Mouse (Mus musculus) forebrain, postnatal 0 days (tissue): ENCODE data around the gene Kdm5b. TPM values are rescaled to one million over a fixed set of nuclear protein-coding genes. Genes with fewer than 3 reads are reported as not detected.

Experiments
- ATAC-seq: fragments of 200-750 bp; cut with Nextera tagmentation; 2 replicates; pipeline ENCODE4 v1.8.0; 2017; ENCODE audit warnings: mild to moderate bottlenecking, moderate library complexity
- DNase-seq: peaks from one replicate; pipeline ENCODE4 v3.0.0-alpha.2; 2015
- H3K27ac ChIP-seq: fragments of 300-500 bp; sonication (generic); 2 replicates; pipeline ENCODE4 v1.5.1; 2014; ENCODE audit warnings: low read depth, mild to moderate bottlenecking, antibody characterized with exemption, low read length, moderate library complexity, mixed read lengths
- H3K27me3 ChIP-seq: fragments of 300-500 bp; sonication (generic); 2 replicates; pipeline ENCODE4 v1.6.1; 2014; ENCODE audit warnings: mild to moderate bottlenecking, low read length, mixed read lengths; ENCODE audit not compliant: insufficient read depth
- H3K36me3 ChIP-seq: fragments of 300-500 bp; sonication (generic); 2 replicates; pipeline ENCODE4 v1.6.1; 2014; ENCODE audit warnings: mild to moderate bottlenecking, moderate library complexity; ENCODE audit not compliant: insufficient read depth
- H3K4me1 ChIP-seq: fragments of 300-500 bp; sonication (generic); 2 replicates; pipeline ENCODE4 v1.6.1; 2014; ENCODE audit warnings: antibody characterized with exemption; ENCODE audit not compliant: insufficient read depth
- H3K4me2 ChIP-seq: fragments of 300-500 bp; sonication (generic); 2 replicates; pipeline ENCODE4 v1.6.1; 2014; ENCODE audit warnings: low read depth, mild to moderate bottlenecking, moderate library complexity
- H3K4me3 ChIP-seq: fragments of 300-500 bp; sonication (generic); 2 replicates; pipeline ENCODE4 v1.5.1; 2014; ENCODE audit warnings: low read depth, low read length, mixed read lengths
- H3K9ac ChIP-seq: fragments of 300-500 bp; sonication (generic); 2 replicates; pipeline ENCODE4 v1.6.1; 2014; ENCODE audit warnings: mild to moderate bottlenecking
- H3K9me3 ChIP-seq: fragments of 300-500 bp; sonication (generic); 2 replicates; pipeline ENCODE4 v1.6.1; 2016; ENCODE audit warnings: low read length
- CTCF ChIP-seq: sonication (generic); IDR thresholded peaks from 2 replicates; pipeline ENCODE4 v1.5.1; 2016; ENCODE audit warnings: antibody characterized with exemption, control low read depth, low read depth
- WGBS: fragments of 180-500 bp; shearing (Covaris S2); extraction: QIAGEN DNeasy Blood & Tissue Kit; methylation state at CpG from one replicate; pipeline ENCODE4 v1.1.7; 2014; 5-methylcytosine and 5-hydroxymethylcytosine counted together
- polyA plus RNA-seq: library from polyadenylated mRNA; unstranded; fragments of >200 nt; fragmentation: Nextera tagmentation; extraction: Ambion mirVana; gene quantifications from 2 replicates; pipeline ENCODE4 v1.2.1, GENCODE M21; 2015
- total RNA-seq: library from RNA; depleted of rRNA; stranded (reverse); fragments of >200 nt; gene quantifications from 2 replicates; pipeline ENCODE4 v1.2.3, GENCODE M21; 2014

Gene Kdm5b
- total and polyA plus RNA-seq, 2 experiments from 2014 or later: 53.6 to 84.6 TPM

DNA sequence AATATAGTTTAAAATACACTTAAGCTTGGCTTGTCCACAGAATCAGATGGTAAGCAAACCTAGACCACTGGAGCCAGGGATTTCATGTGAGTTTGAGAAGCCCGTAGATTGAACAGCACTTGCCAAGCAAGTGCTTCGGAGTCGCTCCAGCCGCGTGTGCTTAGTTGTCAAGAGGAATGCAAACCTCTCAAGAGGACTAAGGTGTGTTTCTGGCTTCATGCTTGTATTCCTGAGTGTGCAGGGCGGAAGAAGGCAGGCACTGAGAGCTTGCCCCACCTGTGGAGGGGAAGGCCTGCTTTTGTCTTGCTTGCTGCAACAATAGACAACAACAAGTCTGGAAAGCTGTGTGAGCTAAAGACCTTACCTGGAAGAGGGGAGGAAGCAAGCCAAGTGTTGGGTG, 83.7 kb downstream of the Kdm5b start:
- 62% methylated on average over 6 of the region's 6 CpGs for WGBS
- no peak for TF ChIP-seq CTCF
- DNase-seq: no peak
- no peak for ATAC-seq
- no peaks in the 10 kb centered on the region for H3K9me3 ChIP-seq
- 0 out of 2 replicates have a peak, but pooled peaks cover 5% of the 10 kb centered on the region for H3K4me1 ChIP-seq
- H3K4me2 ChIP-seq: no peak overlapping the region
- no peak overlapping the region for H3K27ac ChIP-seq
- no peak overlapping the region for H3K4me3 ChIP-seq
- H3K9ac ChIP-seq: no peak overlapping the region
- H3K27me3 ChIP-seq: peaks cover 26% of the 10 kb centered on the region
- H3K36me3 ChIP-seq: no peaks in the 10 kb centered on the region

DNA sequence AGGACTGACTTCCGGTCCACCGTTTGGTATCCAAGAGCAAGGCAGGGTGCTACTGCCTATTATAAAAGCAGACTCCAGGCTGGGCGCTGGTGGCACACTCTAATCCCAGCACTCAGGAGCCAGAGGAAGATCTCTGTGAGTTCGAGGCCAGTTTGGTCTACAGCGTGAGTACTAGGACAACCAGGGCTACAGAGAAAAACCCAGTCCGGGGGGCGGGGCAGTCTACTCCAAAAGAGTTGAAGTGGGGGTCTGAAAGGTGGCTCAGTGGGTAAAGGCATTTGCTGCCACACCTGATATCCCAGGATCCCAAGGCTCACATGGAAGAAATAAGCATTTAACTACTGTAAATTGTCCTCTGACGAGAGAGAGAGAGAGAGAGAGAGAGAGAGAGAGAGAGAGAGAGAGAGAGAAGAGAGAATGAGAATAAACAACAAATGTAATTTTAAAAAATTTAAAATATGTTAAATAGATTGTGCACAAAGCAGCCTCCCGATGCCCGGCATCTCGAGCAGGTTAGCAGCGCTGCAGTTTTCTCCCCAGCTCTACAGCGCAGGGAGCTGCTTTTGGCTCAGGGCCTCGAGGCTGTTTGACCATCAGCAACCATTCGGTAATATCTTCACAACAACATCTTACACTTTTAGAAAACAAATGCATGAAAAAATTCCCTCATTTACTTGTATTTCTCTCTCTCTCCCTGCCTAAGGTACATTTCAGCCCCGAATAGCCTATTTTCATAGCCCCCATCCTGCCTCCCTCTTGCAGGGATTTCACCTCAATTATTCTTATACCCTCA, 85.6 kb downstream of the Kdm5b start:
- H3K9me3 ChIP-seq: no peaks in the 10 kb centered on the region
- H3K4me1 ChIP-seq: no peaks in the 10 kb centered on the region
- H3K27ac ChIP-seq: no peak overlapping the region
- no peak for TF ChIP-seq CTCF
- peaks cover 34% of the 10 kb centered on the region for H3K27me3 ChIP-seq
- peak overlapping the region; percentile 46 for H3K4me3 ChIP-seq
- DNase-seq: no peak
- H3K36me3 ChIP-seq: no peaks in the 10 kb centered on the region
- no peak for ATAC-seq
- H3K4me2 ChIP-seq: peak overlapping the region; percentile 95
- peak overlapping the region; percentile 51; the same call in 1 of the 2 replicates for H3K9ac ChIP-seq
- 16% methylated on average over 16 of the region's 16 CpGs for WGBS

DNA sequence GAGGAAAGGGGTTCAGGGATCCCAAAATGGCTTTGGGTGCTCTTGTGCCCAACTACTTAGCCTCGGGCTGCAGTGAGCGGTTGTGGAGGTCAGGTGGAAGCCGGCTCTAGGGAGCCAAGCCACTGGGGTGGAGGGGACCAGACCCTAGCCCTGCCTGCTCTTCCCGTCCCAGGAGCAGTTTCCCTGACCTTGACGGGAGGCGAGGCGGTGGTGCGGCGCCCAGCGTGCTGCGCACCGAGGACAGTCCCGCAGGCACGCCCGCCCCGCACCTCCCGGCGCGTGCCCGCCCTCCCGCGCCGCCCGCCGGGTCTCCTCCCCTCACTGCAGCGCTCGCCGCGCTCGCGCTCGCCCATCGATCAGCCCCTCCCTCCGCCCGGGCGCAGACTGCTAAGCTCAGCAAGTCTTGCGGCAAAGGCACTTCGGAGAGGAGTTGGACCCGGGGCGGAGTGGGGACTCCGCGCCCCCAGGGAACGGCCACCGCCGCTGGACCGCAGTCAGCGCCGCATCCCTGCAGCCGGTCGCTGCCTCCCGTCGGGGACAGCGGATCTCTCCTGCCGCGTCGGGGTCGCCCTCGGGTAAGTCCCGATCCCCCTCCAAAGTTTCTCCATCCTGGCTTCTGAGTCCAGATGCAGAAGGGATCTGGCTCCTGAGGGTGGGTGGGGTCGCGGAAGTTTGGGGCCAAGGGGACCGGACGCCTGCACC, 86.4 kb downstream of the Kdm5b start, which contains the start of gene Syt2:
Gene Syt2 (plus strand): TSS at position 417 of the 702 bp plus-strand sequence.
- no peaks in the 10 kb centered on the region for H3K4me1 ChIP-seq
- H3K4me2 ChIP-seq: peak within 1 kb of the TSS; percentile 95
- H3K36me3 ChIP-seq: no peaks in the 10 kb centered on the region
- peak within 1 kb of the TSS; percentile 46 for H3K4me3 ChIP-seq
- ATAC-seq (peak; percentile 83), DNase-seq (peak; percentile 59)
- H3K27ac ChIP-seq: no peak within 1 kb of the TSS
- H3K9ac ChIP-seq: peak within 1 kb of the TSS; percentile 51
- no peak for TF ChIP-seq CTCF
- 2% methylated on average over 63 of the region's 63 CpGs for WGBS
- peaks cover 34% of the 10 kb centered on the region for H3K27me3 ChIP-seq
- no peaks in the 10 kb centered on the region for H3K9me3 ChIP-seq

DNA sequence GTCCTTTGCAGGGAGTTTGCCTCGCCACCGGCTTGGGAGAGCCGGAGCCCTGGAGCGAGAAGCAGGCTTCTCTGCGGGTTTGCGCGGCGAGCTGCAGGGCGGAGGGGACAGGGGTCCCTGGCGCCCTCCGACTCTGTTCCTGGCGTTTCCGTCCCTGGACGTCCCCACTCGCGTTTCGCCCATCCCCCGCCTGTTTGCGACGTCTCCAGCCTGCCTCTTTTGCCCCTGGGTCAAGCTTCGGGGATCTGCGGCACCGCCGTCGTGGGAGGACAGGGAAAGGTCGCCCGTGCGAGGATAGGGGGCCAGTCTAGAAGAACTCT, 87.0 kb downstream of the Kdm5b start:
- Histone ChIP-seq H3K27me3 (peaks cover 34% of the 10 kb centered on the region), H3K4me2 (peak overlapping the region; percentile 95), H3K36me3 (no peaks in the 10 kb centered on the region), H3K9me3 (no peaks in the 10 kb centered on the region), H3K27ac (no peak overlapping the region), H3K4me3 (peak overlapping the region; percentile 46), H3K4me1 (no peaks in the 10 kb centered on the region), H3K9ac (peak overlapping the region; percentile 51)
- DNase-seq: no peak
- WGBS: 1% methylated on average over 28 of the region's 28 CpGs
- no peak for ATAC-seq
- TF ChIP-seq CTCF: no peak

DNA sequence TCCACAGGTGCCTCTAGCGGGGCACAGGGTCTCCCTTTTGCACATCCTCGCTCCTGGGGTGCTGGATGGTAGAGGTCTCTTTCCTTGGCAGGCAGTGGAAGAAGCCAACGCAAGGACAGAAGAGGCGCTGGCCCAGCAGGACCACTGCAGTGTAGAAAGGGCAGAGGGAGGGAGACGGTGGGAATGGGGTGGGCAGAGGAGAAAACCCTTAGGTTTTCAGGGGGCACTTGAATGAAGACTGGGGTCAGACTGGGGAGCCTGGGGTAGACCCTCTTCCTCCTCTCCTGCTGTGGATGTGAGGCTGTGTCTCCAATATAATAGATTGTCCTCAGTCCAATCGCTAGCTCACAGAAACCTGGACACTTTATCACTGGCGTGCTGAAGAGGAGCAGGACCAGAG, 87.6 kb downstream of the Kdm5b start:
- Histone ChIP-seq H3K36me3 (no peaks in the 10 kb centered on the region), H3K27me3 (peaks cover 34% of the 10 kb centered on the region), H3K9ac (no peak overlapping the region), H3K4me1 (no peaks in the 10 kb centered on the region), H3K27ac (no peak overlapping the region), H3K4me2 (0 out of 2 replicates have a peak overlapping the region, but pooled peaks have one; percentile 95), H3K4me3 (no peak overlapping the region), H3K9me3 (no peaks in the 10 kb centered on the region)
- 32% methylated on average over 7 of the region's 7 CpGs for WGBS
- ATAC-seq: no peak
- DNase-seq: no peak
- no peak for TF ChIP-seq CTCF

DNA sequence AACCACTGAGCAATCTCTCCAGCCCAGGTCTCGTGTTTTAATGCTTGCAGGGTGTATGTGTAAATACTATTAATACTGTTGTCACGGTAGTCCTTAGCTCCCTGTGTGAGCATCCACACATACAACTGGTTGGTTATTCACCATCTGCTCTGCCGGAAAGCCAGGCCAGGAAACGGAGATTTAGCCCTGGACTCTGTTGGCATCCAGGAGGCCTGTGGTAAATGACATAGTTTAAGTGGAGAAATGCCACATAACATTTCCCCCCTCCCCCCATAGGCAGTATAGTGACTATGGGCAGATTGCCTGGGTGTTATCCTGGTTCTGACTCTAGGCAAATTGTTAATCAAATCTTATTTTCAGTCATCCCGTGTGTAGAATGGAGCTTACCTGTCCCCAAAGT, 90.8 kb downstream of the Kdm5b start:
- H3K27me3 ChIP-seq: peaks cover 30% of the 10 kb centered on the region
- TF ChIP-seq CTCF: no peak
- H3K9ac ChIP-seq: no peak overlapping the region
- H3K9me3 ChIP-seq: no peaks in the 10 kb centered on the region
- no peak overlapping the region for H3K4me2 ChIP-seq
- H3K4me3 ChIP-seq: no peak overlapping the region
- no peaks in the 10 kb centered on the region for H3K4me1 ChIP-seq
- ATAC-seq (no peak), DNase-seq (no peak)
- no peak overlapping the region for H3K27ac ChIP-seq
- H3K36me3 ChIP-seq: no peaks in the 10 kb centered on the region
- WGBS: 59% methylated on average over 5 of the region's 5 CpGs

DNA sequence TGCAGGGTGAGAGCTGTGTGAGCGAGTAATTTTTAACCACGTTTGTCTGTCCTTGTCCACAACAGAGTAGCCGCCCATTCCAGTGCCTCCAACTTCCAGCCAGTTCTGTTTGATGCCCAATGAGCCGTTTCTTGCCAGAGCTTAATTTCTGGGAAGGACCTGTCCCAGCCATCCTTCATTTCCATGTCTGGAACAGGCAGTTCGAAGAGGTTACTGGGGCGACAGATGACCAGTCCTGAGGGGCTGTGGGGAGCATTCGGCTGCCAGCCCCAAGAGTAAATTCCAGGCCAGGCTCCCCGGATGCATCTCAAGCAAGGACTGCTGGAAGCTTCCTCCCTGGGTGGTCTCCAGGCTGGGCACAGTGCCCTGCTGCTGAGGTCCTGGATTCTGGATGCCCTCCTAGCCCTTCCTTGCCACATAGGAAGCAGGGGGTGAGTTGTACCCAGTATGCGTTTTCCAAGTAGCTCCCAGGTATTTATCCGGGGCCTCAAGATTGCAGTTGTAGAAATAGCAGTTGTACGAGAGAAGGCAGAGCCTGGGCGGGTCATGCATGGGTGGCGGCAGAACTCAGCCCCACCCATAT, 91.4 kb downstream of the Kdm5b start:
- 42% methylated on average over 13 of the region's 13 CpGs for WGBS
- no peak overlapping the region for H3K4me2 ChIP-seq
- H3K9ac ChIP-seq: no peak overlapping the region
- peaks cover 30% of the 10 kb centered on the region for H3K27me3 ChIP-seq
- H3K36me3 ChIP-seq: no peaks in the 10 kb centered on the region
- no peaks in the 10 kb centered on the region for H3K4me1 ChIP-seq
- H3K4me3 ChIP-seq: no peak overlapping the region
- no peaks in the 10 kb centered on the region for H3K9me3 ChIP-seq
- no peak overlapping the region for H3K27ac ChIP-seq
- ATAC-seq (peak; percentile 58), DNase-seq (no peak)
- no peak for TF ChIP-seq CTCF
